Mouse (Mus musculus): ENCODE measurements around the gene Dnajc15.

DNA sequence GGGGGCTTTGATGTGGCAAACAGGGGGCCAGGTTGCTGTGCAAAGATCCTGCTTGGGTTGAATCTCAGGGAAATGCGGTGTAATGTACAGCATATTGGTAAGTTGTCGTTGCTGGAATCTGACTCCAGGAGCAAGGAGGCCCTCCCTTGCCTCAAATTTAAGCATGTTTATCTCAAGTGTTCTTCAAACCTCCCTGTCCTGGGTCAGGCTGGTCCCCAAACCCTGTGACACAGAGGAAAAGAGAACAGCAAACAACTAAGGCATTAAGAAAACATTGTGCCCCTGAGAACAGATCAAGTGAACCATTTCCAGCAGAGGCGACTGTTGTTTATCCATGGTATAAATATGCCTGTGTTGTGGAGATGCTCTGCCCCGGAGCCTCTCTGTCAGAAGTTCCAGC lies 67.1 kb downstream of the Dnajc15 start:
- TF ChIP-seq CTCF (IDR thresholded peaks at IDR 0.05; ENCODE audit: control insufficient read depth, insufficient read depth, insufficient read length), result no peak
- no peak for TF ChIP-seq MAX (IDR thresholded peaks at IDR 0.05)
- TF ChIP-seq FOSL1 (IDR thresholded peaks at IDR 0.05; ENCODE audit: insufficient read depth, low read length, poor library complexity, severe bottlenecking), result no peak
- no peak for TF ChIP-seq USF1 (IDR thresholded peaks at IDR 0.05; ENCODE audit: low read depth)
- no peak for TF ChIP-seq MYOG (IDR thresholded peaks at IDR 0.05; ENCODE audit: control insufficient read depth, extremely low read depth, insufficient read length)
